8 mouse cellular contexts compared by ENCODE assay signal in genomic region chr3:133091121-133091663, GRCm38 (mm10). TPM values are rescaled to one million over a fixed set of nuclear protein-coding genes. Genes with fewer than 3 reads are reported as not detected.
DNase-seq lines count a peak whose midpoint lies in the region; ATAC-seq lines count a peak whose summit lies in the region.

No protein-coding gene starts in this region.

- H3K27ac ChIP-seq in intestine, embryonic 14.5 days (ENCODE audit: low read depth) = peak overlapping the region; percentile 100
- peak overlapping the region; percentile 87 for H3K27ac ChIP-seq in liver, embryonic 16.5 days (ENCODE audit: low read length)

- no peaks in the 10 kb centered on the region for H3K9me3 ChIP-seq in intestine, embryonic 14.5 days (ENCODE audit: control insufficient read depth, low read length)
- no peaks in the 10 kb centered on the region for H3K9me3 ChIP-seq in liver, embryonic 16.5 days (replicated peaks; ENCODE audit: control insufficient read depth, low read length)

- peak overlapping the region; percentile 98 for H3K9ac ChIP-seq in intestine, embryonic 14.5 days (ENCODE audit: low read length)
- peak overlapping the region; percentile 96 for H3K9ac ChIP-seq in liver, embryonic 16.5 days (ENCODE audit: low read depth, low read length)

- H3K4me3 ChIP-seq in intestine, embryonic 14.5 days (ENCODE audit: low read depth, low read length) = peak overlapping the region; percentile 93
- peak overlapping the region; percentile 76 for H3K4me3 ChIP-seq in liver, embryonic 16.5 days (ENCODE audit: low read depth, low read length)

- no peaks in the 10 kb centered on the region for H3K27me3 ChIP-seq in intestine, embryonic 14.5 days (replicated peaks; ENCODE audit: control insufficient read depth, insufficient read depth, low read length)
- H3K27me3 ChIP-seq in liver, embryonic 16.5 days (ENCODE audit: control insufficient read depth, insufficient read depth, low read depth, low read length) = no peaks in the 10 kb centered on the region

- 0 out of 2 replicates have a peak, but pooled peaks cover 4% of the 10 kb centered on the region for H3K36me3 ChIP-seq in intestine, embryonic 14.5 days (ENCODE audit: control insufficient read depth, insufficient read depth, low read length)
- no peaks in the 10 kb centered on the region for H3K36me3 ChIP-seq in liver, embryonic 16.5 days (ENCODE audit: control insufficient read depth, insufficient read depth)

- peak; percentile 22 to 60 for DNase-seq in kidney, postnatal 25 days
- no peak for DNase-seq in kidney, adult 18-20 months
- peak; percentile 91 for DNase-seq in intestine, embryonic 14.5 days (ENCODE audit: low spot score)
- DNase-seq in right cerebral cortex, postnatal 4 days = peak; percentile 57
- no peak for DNase-seq in kidney, postnatal 10 days

- peaks cover 22% of the 10 kb centered on the region for H3K4me1 ChIP-seq in intestine, embryonic 14.5 days (replicated peaks; ENCODE audit: control insufficient read depth, insufficient read depth, low read length)
- H3K4me1 ChIP-seq in liver, embryonic 16.5 days (ENCODE audit: control insufficient read depth, low read depth, low read length) = peaks cover 7% of the 10 kb centered on the region

- under 1% methylated on average over 44 of the region's 44 CpGs for WGBS in intestine, embryonic 14.5 days
- 0% methylated on average over 44 of the region's 44 CpGs for WGBS in liver, embryonic 16.5 days (ENCODE audit: insufficient replicate concordance)

- peak; percentile 60 for ATAC-seq in activated CD4-positive, CD25-positive, alpha-beta regulatory T cell, adult 4 months
- peak; percentile 72 for ATAC-seq in erythroid progenitor cell, adult 5-6 weeks (replicated peaks; ENCODE audit: low FRiP score, poor library complexity, severe bottlenecking)
- peak; percentile 86 for ATAC-seq in intestine, embryonic 14.5 days (replicated peaks; ENCODE audit: low FRiP score, low TSS enrichment, low read depth)
- peak; percentile 79 for ATAC-seq in liver, embryonic 16.5 days (ENCODE audit: low read depth)

- H3K4me2 ChIP-seq in intestine, embryonic 14.5 days (ENCODE audit: low read length) = peak overlapping the region; percentile 81
- peak overlapping the region; percentile 71 for H3K4me2 ChIP-seq in liver, embryonic 16.5 days (ENCODE audit: low read depth, low read length)

RNA-seq across cellular contexts. Expression of gene Ints12, which starts 0.4 kb away (rescaled TPM):
- polyA plus RNA-seq in activated CD4-positive, CD25-positive, alpha-beta regulatory T cell, adult 4 months (2017; shearing (Covaris generic)) = 10 to 100 TPM; 17.1 to 20.7 TPM
- total RNA-seq in erythroid progenitor cell, adult 5-6 weeks (2015; ENCODE audit: low replicate concordance) = 8.0 and 19.5 TPM in 2 replicates
- total RNA-seq in erythroid progenitor cell, adult 5-6 weeks (2017; ENCODE audit: low replicate concordance) = 14.2 and 18.7 TPM in 2 replicates
- polyA plus RNA-seq in intestine, embryonic 14.5 days (2014; fragmentation: Nextera tagmentation; extraction: Ambion mirVana) = 18.6 and 22.8 TPM in 2 replicates
- 9.2 and 9.6 TPM in 2 replicates for polyA plus RNA-seq in liver, embryonic 16.5 days (2015; fragmentation: Nextera tagmentation; extraction: Ambion mirVana)

RNA-seq across cellular contexts. Expression of gene Gstcd, which starts 0.6 kb away (rescaled TPM):
- 1 to 10 TPM; 2.5 to 4.0 TPM for polyA plus RNA-seq in activated CD4-positive, CD25-positive, alpha-beta regulatory T cell, adult 4 months (2017; shearing (Covaris generic))
- total RNA-seq in erythroid progenitor cell, adult 5-6 weeks (2015; ENCODE audit: low replicate concordance) = 5.8 and 9.6 TPM in 2 replicates
- 9.9 and 14.3 TPM in 2 replicates for total RNA-seq in erythroid progenitor cell, adult 5-6 weeks (2017; ENCODE audit: low replicate concordance)
- 9.1 and 10.7 TPM in 2 replicates for polyA plus RNA-seq in intestine, embryonic 14.5 days (2014; fragmentation: Nextera tagmentation; extraction: Ambion mirVana)
- polyA plus RNA-seq in liver, embryonic 16.5 days (2015; fragmentation: Nextera tagmentation; extraction: Ambion mirVana) = 2.4 and 3.0 TPM in 2 replicates

Comparison
In these comparisons a context has a peak if more than half of its experiments do, and no peak if none do; other contexts are left out.
1. DNase-seq: peak in kidney, postnatal 25 days (2 of 2), intestine, embryonic 14.5 days (single experiment) and right cerebral cortex, postnatal 4 days (single experiment); none in kidney, adult 18-20 months (single experiment) and kidney, postnatal 10 days (single experiment).
2. Peak in every context shown above with its lines, with median percentiles within 50 percentile points of each other: ATAC-seq.